Mouse (Mus musculus): ENCODE measurements at regions not wholly inside any gene's neighbourhood (a gene's known extent, or its start where the extent isn't known, plus 50 kb on each side); places are given as distances from the start of the nearest gene placed in this dataset.
"Not testable (repeated sequence)": the region's sequence is repeated elsewhere in the genome, so short reads cannot be mapped to it uniquely, and the experiment has no call there.

GRCm38 (mm10) chrX:135112109-135112508 is 65.3 kb downstream of the Gm15023 start:
- DNase-seq (ENCODE audit: low spot score in 2 of 2) = peak in 1 of 2 experiments; percentile 20

GRCm38 (mm10) chrX:135110866-135111265 is 66.6 kb downstream of the Gm15023 start:
- peak in 1 of 2 experiments; percentile 29 for DNase-seq (ENCODE audit: low spot score in 2 of 2)

- peak in 1 of 2 experiments; percentile 18 for DNase-seq (ENCODE audit: low spot score in 2 of 2)
Observed at GRCm38 (mm10) chrX:135101594-135101993, 75.8 kb downstream of the Gm15023 start.

GRCm38 (mm10) chrX:135098101-135098500 is 79.3 kb downstream of the Gm15023 start:
- DNase-seq (ENCODE audit: low spot score in 2 of 2) = no peak

GRCm38 (mm10) chrX:135096206-135096605 is 81.2 kb downstream of the Gm15023 start:
- DNase-seq (ENCODE audit: low spot score in 2 of 2) = no peak

GRCm38 (mm10) chrX:135091074-135091473 is 82.1 kb upstream of the Zmat1 start:
- peak; percentile 46 to 47 for DNase-seq (ENCODE audit: low spot score in 2 of 2)

GRCm38 (mm10) chrX:135087068-135087579 is 78.1 kb upstream of the Zmat1 start:
- peak in 1 of 2 experiments; percentile 6 for DNase-seq (ENCODE audit: low spot score in 2 of 2)

GRCm38 (mm10) chrX:135086564-135086963 is 77.6 kb upstream of the Zmat1 start:
- DNase-seq (ENCODE audit: low spot score in 2 of 2) = not testable (repeated sequence)

- not testable (repeated sequence) for DNase-seq (ENCODE audit: low spot score in 2 of 2)
Observed at GRCm38 (mm10) chrX:135085770-135086553, 77.0 kb upstream of the Zmat1 start.

GRCm38 (mm10) chrX:135080380-135081158 is 71.6 kb upstream of the Zmat1 start:
- no peak for DNase-seq (ENCODE audit: low spot score in 2 of 2)

GRCm38 (mm10) chrX:135079388-135079787 is 70.4 kb upstream of the Zmat1 start:
- DNase-seq (ENCODE audit: low spot score in 2 of 2) = no peak

- no peak for DNase-seq (ENCODE audit: low spot score in 2 of 2)
Observed at GRCm38 (mm10) chrX:135075903-135076302, 66.9 kb upstream of the Zmat1 start.

GRCm38 (mm10) chrX:135069448-135069847 is 60.4 kb upstream of the Zmat1 start:
- DNase-seq (ENCODE audit: low spot score in 2 of 2) = no peak

- no peak for DNase-seq (ENCODE audit: low spot score in 2 of 2)
Observed at GRCm38 (mm10) chrX:135060184-135060583, 51.2 kb upstream of the Zmat1 start.

- no peak for DNase-seq (ENCODE audit: low spot score in 2 of 2)
Observed at GRCm38 (mm10) chrX:135058949-135059348, 49.9 kb upstream of the Zmat1 start.
